Mouse (Mus musculus): Measurements from ENCODE around the gene Shox2.
A peak's percentile ranks its signal among the peaks of the same experiment; 100 is the strongest.

The Shox2 gene

DNA sequence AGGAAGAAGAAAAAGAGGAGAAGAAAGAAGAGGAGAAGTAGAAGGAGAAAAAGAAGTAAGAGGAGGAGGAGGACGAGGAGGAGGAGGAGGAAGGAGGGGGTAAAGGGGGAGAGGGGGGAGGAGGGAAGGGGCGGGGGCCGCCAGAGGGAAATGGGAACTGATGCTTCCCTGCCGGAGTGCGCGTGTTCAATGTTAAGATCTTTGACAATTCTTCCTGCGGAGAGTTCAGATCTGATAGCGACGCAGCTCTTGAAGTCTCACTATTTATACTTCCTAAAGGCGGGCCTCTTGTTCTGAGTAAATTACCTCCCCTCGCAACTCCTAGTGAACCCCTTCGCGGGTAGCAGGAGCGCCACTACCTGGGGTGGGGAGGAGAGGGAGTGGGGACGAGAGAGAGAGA, at the start of gene Shox2:
Gene Shox2, minus strand, starts transcription at position 66 of the 400 bp plus-strand sequence.
- peak; percentile 72 for DNase-seq (ENCODE audit: low spot score)

DNA sequence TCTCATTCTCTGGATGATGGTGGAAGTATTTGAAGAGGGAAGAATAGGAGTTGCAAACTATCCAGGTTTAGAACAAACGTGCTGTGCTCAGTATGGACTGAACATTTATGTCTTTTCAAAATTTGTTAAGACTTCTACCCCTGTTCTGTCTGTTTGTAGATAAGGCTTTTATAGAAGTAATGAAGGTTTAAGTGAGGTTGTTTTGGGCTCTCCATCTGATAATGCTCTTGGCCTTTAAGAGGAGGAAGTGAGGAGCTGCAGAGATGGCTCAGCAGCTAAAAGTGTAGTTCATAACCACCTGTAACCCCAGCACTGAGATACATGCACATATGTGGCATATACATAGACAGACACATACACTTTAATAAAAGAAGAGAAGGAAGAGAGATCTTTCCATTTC, 15.2 kb upstream of the Shox2 start:
- no peak for DNase-seq (ENCODE audit: low spot score)

DNA sequence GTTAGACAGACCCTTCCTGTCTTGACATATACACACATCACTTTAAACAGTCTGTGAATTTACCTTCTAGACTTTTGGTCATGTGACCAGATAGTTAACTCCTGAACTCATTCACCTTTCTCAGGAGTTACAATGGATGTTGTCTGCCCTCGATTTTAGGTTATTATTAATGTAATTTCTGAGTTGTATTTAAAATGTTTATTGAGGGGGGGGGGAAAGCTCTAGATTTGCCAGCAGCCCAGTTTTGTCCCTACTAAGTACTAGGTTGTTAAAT, 4.7 kb upstream of the Shox2 start:
- no peak for DNase-seq (ENCODE audit: low spot score)

DNA sequence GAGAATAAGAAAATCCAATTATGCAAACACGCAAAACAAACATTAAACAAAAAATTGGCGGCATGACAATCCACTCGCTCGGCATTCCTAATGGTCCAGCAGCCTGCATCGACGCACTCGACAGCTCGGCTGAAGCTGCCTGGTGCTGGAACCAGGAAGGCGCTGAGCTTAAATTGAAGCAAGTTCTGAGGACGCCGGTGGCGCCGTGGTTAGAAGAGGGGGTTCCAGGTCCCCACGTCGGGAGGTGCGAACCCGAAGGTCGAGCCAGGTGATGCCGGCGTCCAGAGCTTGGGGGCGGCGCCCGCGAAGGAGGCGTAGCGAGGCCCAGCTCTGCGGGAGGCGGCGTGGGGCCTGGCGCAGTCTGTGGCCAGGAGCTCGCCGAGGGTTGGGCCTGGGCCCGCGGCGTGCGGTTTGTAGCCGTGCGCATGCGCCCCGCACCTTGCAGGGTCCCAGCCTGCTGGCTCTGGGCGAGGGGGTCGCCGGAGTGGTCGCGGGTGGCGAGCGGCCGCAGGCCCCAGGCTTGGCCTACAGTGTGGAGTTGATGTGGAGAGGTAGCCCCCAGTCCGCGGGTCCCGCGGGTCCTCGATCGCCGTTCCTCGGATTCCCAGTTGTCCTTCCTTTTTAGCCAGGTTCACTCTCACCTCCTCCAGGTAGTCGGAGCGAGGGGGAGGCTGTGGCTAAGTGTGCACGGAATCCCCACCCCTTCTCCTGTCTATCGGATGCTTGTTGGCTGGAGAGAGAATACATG, 4.1 kb upstream of the Shox2 start:
- DNase-seq (ENCODE audit: low spot score): peak; percentile 91

DNA sequence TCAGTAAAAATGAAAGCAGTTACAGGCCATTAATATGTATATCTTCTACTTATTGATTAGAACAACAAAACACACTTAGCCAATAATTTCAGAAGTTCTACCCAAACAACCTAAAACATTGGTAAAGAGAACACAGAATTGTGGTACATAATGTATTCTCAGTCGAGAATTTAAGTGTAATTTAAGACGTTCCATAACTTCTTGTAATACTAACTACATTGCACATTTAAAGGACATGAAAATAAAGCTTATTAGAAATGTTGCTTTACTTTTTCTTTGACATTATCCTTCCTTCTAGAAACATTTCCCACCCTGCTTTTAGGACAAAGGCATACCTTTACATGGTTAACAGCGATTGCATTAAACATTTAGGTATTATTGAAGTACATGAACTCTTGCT, 1.9 kb upstream of the Shox2 start:
- DNase-seq (ENCODE audit: low spot score): no peak

DNA sequence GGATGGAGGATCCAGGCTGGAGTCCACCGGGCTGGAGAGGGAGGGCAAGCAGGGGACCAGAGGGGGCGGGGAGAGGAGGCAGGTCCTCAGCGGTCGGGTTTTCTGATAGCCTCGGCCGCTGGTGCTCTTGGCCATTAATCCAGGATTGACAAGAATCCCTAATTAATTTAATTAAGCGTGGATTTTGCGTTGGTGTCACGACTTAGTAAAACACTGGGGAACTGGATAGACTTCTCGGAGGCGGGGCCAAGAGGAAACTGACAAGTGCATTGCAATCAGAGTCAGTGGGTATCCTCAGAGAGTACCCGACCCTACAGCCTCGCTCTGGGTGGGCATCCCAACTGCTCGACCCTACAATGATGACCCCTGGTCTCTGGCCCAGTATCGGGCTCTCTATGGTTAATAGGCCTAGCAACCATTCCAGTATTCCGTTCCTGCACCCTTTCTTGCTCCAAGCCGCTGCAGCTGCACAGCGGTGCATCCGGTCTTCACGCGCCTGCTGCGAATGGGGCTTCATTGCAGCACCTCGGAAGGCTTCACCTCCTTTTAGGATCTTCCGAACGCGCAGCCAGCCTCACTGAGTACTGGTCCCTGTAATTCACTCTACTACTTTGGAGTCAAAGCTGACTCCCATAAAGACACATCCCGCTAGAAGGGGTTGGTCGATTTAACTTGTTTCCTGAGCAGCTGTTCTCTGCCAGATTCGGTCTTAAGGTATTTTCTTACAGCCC, 775 bp upstream of the Shox2 start:
- peak; percentile 69 for DNase-seq (ENCODE audit: low spot score)

DNA sequence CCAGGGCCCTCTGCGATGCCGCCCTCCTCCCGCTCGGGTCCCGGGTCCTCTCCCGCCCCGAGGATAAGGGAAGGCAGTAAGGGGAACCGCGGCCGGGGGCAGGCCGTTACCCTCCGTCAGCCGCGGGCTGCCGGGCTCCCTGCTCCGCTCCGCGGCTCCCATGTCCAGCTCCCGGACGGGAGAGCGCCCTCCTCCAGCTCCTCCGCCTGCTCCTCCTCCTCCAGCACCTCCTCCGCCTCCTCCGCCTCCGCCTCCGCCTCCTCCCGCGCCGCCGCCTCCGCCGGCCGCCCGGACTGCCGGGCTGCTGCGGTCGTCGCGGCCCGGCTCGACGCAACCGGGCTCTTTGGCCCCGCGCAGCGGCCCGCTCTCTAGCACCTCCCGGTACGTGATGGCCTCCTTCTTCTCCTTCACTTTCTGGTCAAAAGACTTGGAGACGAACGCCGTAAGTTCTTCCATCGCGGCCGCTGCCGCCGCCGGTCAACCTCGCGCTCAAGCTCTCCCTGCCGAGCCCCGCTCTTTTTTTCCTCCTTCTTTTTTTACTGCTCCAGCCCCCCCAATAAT, 390 bp downstream of the Shox2 start, which contains the start of gene Rsrc1:
Gene Rsrc1, plus strand, starts transcription at position 290 of the 561 bp plus-strand sequence.
- peak; percentile 84 for DNase-seq (ENCODE audit: low spot score)

DNA sequence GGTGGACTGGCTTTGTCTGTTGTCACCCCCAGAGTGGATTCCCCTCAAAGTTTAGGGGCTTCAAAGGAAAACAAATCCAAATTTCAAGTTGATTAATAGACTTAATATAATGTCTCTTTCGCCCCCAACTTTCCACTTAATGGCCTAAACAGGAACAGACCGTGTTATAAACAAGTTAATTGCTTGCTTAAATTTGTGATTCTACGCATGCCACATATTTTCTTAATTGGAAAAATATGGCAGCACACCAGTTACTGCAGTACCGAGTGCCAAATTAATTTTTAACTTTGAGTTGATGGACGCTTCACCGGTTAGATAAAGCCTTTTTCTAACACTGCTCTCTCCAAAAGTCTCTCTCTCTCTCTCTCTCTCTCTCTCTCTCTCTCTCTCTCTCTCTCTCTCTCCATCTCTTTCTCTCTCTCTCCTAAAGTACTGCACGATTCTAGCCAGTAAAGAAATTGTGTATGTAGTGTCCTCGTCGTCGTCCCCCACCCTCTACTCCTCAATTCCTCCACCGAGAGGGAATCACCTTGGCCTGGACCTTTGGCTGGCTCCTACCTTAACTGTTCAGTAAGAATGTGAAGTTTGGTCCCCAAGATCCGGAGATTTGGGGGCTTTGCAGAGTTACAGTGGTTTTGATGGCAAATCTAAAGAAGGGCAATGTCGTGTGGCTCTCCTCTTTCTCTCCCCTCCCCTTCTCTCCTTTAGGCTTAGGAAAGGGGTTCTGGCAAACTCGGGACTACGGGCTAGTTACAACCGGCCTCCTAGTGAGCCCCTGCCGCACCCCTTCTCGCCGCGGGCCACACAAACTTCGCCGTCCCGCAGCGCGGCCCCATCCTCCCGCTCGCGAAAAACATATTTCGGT, 1.2 kb downstream of the Shox2 start:
- DNase-seq (ENCODE audit: low spot score): peak; percentile 46

DNA sequence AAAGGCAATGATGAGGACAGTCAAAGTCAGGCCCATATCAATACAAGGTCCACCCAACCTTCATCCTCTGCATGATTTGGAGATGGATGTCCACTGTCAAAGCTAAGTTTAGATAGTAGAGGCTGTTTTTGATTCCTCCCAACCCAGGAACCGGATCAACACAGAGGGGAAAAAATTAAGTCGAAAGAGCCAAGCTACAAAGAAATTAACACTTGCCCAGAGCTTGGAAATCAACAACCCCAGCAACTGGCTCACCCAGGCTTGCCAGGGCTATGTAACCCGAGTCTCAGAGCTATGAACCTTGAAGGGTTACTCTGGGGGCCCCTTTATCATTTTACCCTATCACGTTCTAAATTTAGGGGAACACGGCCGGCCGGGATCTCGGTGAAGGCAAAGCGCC, 2.1 kb downstream of the Shox2 start:
- DNase-seq (ENCODE audit: low spot score): no peak

DNA sequence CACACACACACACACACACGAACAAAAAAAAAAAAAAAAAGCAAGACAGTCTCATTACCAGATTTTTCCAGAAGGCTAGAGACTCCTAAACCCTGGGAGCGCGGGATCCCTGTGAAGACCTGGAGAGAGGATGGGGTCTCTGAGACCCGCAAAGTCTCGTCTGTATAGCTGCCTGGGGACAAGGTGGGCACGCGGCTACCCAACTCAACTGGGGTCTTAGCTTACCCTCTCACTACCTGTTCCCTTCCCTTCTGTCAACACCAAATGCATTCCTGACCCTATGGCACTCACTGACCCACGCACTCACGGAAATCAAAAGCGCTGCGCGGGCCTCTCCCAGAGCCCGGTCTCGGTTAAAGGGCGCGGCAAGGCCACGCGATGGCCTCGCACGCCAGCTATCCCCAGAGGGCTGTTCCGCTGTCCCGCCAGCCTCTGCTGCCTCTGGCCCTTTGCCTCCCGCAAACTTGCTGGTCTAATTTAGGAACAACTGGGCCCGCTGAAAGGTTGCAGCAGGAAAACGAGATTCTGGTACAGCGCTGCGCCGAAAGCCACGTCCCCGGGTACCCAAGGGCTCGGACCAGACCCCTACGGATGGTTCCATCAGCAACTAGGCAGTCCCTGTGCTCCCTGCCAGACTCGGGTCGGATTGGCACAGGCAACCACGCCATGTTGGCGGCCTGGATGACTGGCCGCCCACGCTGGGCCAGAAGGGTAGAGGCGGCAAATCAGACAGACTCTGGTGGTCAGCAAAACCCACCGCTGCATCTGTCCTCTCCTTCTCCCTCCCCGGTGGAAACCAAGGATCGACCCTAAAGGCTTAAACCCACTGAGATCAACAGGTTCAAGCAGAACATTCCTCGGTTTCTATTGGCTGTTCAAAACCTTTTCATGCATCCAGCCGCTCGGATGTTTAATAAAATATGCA, 2.9 kb downstream of the Shox2 start:
- no peak for DNase-seq (ENCODE audit: low spot score)

DNA sequence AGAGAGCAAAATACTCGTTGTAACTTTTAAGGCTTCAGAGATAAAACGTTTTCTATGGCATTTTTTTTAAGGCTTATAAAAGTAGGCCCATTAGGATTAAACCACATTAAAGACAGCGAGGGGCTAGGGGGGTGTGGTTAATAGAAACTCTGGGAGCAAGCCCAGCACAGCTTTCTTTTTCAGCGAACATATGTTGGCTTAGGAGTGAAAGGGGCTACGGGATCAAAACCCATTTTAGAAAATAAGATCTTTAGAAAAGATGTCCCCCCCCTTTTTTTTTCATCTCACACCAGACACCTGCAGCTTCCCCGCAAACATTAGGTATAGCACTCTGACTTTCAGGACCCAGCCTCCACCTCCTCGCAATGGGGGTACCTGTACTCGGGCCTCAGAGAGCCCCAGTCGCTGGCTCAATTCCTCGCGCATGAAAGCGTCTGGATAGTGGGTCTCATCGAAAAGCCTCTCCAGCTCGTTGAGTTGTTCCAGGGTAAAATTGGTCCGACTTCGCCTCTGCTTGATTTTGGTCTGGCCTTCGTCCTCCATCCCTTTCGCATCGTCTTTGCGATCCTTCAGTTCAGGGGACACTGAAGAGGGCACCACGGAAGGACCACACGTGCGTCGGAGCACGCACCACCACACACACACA, 3.6 kb downstream of the Shox2 start:
- no peak for DNase-seq (ENCODE audit: low spot score)

DNA sequence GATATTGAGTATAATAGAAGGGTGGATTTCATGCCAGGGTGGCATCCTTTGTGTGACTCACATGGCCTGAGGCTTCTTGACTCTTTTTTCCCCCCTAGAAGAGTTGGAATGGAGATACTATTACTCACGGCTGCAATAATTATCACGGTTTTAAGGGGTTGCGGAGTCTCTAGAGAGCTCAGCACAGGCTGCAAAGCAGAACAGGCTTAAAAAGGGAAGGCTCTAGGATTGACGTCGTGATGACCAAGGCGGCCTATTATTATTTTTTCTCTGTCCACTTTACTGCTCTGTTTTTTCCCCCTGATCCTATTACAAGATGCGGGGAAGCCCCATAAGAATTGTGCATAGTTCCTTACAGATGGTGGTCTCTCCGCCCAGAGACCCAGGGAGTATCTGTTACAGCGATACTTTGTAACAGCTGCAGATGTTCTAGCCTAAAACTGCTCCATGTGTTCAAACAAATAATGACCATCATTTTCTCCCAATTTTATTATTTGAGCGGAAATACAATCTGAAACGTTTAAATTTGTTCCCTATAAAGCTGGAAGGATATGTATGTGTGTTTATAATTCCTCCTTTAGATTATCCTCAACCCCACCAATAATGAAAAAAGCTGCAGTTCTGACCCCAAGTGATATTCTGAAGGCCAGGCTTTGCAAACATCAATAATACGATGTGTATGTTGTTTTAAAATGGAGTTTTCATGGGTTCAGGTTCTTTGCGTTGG, 4.5 kb downstream of the Shox2 start:
- DNase-seq (ENCODE audit: low spot score): no peak

DNA sequence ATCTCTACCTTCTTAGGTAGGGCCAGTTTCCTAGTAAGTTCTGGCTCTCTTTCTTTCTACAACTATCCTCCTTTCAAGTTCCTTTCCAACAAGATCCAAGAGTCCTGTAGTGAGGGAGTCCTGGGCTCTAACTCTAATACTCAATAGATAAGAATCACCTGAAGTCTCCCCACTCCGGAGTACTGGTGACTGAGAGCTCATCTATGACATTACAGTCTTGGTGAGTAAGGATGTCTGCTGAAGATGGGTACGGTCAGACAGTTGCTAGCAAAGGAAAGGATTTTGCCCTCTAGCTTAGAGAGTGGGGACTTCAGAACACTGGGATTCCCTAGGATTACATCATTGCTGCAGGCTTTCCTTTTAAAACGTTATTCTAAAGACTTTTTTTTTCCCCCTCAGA, 7.1 kb downstream of the Shox2 start:
- no peak for DNase-seq (ENCODE audit: low spot score)

DNA sequence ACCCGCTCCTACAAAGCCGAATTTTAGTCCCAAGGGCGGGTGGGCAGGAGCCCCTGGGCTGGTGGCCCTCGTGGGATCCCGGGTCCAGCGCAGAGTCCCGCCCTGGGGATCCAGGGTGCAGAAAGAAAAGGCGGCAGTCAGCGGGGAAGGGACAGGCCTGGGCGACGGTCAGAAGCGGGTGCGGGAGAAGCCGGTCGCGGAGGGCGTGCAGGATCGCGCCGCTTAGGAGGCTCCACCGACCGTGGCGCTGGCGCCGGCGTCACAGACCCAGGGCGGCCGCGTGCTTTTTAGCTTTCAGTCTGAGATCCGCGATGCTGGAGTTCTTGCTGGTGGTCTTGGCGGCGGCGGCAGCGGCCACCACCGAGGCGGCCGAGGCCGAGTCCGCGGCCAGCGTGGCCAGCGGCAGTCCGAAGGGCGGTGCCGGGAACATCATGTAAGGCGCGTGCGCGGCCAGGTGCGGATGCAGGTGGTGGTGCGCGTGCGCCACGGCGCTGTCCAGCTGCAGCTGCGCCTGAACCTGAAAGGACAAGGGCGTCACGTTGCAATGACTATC, 8.1 kb downstream of the Shox2 start:
- DNase-seq (ENCODE audit: low spot score): no peak

DNA sequence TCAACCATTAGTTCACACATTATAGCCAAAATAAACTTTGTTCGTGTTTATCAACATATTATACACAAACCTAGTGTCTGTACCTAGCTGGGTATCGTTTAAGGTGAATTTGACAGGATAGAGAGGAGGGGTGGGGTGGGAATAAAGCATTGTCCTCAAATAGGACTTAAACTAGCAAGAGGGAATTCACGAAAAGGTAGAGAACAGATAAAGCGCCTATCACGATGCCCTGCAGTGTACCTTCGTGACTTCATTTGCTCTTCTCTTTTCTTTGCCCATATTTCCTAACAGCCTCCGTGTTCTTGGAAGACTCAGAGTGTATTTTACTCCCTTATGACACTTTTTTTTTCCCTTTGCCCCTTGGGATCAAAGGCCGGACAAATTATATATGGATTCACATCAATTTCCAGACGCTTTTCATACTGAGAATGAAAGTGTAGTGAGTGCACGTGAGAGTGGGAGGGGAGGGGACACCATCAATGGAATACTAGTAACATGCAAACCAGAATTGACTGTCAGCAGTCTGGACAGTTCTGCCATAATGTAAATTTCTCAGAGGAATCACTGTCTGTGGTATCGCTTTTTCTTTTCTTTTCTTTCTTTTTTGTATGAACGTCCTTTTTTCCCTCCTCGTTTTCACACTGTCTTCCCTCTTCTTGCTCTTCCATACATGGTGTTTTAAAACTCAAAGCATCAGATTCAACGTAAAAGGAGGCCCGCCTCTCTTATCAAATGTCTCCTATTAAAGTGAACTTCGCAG, 9.2 kb downstream of the Shox2 start:
- DNase-seq (ENCODE audit: low spot score): no peak

DNA sequence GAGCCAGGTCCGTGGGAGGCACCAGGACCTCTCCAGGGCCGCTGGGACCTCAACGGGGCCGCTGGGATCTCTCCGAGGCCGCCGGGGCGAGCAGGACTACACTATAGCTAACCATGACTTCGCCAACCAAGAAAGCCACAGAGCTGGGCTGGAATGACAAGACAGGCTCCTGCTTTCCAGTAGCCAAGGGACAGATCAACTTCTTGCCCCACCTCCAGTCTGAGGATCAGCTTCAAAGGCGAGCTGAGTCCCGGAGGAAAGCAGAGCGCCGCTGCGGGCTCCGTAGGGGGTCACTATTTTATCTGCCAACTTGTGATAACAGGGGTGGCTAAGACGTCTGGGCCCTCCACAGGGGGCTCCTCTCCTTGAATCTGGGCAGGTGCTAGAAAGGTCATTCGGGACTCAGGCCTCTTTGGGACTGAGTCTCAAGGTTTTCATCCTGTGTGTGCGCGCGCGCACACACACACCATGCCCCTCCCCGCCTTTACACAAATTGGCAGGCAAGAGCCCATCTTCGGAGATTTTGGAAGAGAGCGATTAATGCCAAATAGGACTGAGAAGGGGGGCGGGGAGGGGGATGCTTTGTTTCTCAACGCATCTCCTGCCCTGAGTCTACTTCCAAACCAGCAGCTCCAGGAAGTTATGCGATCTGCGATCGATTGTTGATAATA, 10.8 kb downstream of the Shox2 start:
- DNase-seq (ENCODE audit: low spot score): no peak

DNA sequence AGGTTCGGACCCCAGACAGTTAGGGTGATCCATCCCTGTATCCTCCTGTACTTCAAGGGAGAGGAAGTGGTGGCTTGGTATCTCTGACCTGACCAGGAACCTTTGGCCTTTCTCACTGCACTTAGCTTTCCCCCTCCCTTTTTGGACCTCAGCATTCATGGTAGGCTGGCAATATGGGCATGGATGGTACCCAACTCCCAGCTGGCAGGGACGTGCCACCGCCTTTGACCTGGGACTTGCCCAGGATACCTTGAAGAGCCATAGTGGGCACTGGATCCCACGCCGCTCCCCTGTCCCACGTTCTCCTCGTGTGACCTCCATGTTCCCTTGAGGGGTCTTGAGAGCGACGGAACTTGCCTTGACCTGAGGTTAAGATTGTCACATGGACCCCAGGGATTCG, 11.3 kb downstream of the Shox2 start:
- DNase-seq (ENCODE audit: low spot score): no peak

DNA sequence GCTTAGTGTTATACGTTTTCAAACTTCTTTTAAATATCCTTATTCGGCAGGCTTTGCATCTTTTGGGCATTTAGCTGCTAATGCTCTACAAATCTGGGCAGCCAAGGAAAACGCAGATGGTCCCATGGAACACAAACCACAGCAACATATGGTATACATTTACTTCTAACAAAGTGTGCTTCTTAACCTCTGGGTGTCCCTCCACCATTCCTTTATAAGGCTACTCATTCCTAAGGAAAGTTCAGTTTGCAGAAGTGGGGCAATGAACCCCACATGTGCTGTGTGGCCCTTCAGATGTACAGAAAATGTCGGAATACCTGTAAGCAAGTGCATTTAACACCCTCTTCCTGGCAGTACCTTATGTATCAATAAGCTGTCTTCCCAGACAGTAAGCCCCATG, 14.1 kb downstream of the Shox2 start:
- no peak for DNase-seq (ENCODE audit: low spot score)

DNA sequence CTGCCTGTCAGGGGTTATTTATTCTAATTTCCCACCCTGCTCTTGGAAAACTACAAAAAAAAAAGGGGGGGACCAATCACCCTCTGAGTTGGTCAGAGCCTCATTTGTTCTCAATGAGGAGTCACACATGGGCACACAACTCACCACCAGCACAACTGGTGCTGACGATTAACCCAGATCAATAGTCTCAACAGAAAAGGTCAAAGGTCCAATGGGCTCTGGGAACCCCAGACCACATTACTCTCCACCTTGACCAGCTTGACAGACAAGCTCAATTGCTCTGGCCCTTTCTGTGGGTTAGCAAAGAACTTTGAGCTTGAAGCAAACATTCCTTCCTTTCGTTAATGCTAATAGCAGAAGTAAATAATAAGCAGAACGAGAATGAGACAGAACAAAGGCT, 16.7 kb downstream of the Shox2 start:
- no peak for DNase-seq (ENCODE audit: low spot score)

All from MN1 (cell line).